Mouse (Mus musculus) heart, postnatal 0 days (tissue): ENCODE measurements around the gene D10Wsu102e.
A peak's percentile ranks its signal among the peaks of the same experiment; 100 is the strongest.

Source experiments
- CTCF ChIP-seq: IDR thresholded peaks from 2 replicates; pipeline ENCODE4 v1.5.1; 2016; ENCODE audit warnings: antibody characterized with exemption, control low read depth, low read depth
- EP300 ChIP-seq: IDR thresholded peaks from 2 replicates; pipeline ENCODE4 v1.6.1; 2016; ENCODE audit warnings: antibody characterized with exemption, low read depth

GRCm38 (mm10) chr10:83354333-83354719 lies 5.7 kb upstream of the D10Wsu102e start:
- TF ChIP-seq CTCF = peak; percentile 42
- no peak for TF ChIP-seq EP300
